Mouse (Mus musculus): ENCODE results near the gene Fam208b. TPM values are rescaled to one million over a fixed set of nuclear protein-coding genes. Genes with fewer than 3 reads are reported as not detected.
A peak's percentile ranks its signal among the peaks of the same experiment; 100 is the strongest.

Fam208b gene
- polyA plus RNA-seq (2014; fragmentation: Nextera tagmentation; extraction: Ambion mirVana): 23.3 and 24.1 TPM in 2 replicates

- Histone ChIP-seq H3K27me3 (ENCODE audit: control insufficient read depth, insufficient read depth, low read length) (no peaks in the 10 kb centered on the region), H3K27ac (ENCODE audit: low read length) (peak within 1 kb of the TSS; percentile 91), H3K36me3 (ENCODE audit: control insufficient read depth, insufficient read depth, low read length) (no peaks in the 10 kb centered on the region), H3K4me3 (ENCODE audit: low read depth, low read length) (peak within 1 kb of the TSS; percentile 84), H3K9ac (replicated peaks; ENCODE audit: low read depth, low read length) (peak within 1 kb of the TSS; percentile 49), H3K9me3 (ENCODE audit: control insufficient read depth, low read depth, low read length) (no peaks in the 10 kb centered on the region), H3K4me1 (ENCODE audit: control insufficient read depth, insufficient read depth, low read length) (no peaks in the 10 kb centered on the region), H3K4me2 (replicated peaks; ENCODE audit: low read depth, low read length) (peak within 1 kb of the TSS; percentile 62)
- ATAC-seq (ENCODE audit: insufficient number of reproducible peaks, insufficient read depth, low FRiP score, low read depth): peak; percentile 99
- under 1% methylated on average over 57 of the region's 58 CpGs for WGBS
Observed at GRCm38 (mm10) chr13:3610795-3611438, at the start of gene Fam208b. Gene Fam208b, minus strand, starts transcription at chr13:3611108.

GRCm38 (mm10) chr13:3659163-3660160 lies 48.6 kb upstream of the Fam208b start:
- ATAC-seq (ENCODE audit: insufficient number of reproducible peaks, insufficient read depth, low FRiP score, low read depth): peak; percentile 24; the same call in 1 of the 2 replicates
- no peak overlapping the region for H3K4me3 ChIP-seq (ENCODE audit: low read depth, low read length)
- H3K27ac ChIP-seq (ENCODE audit: low read length): no peak overlapping the region
- no peak overlapping the region for H3K4me2 ChIP-seq (replicated peaks; ENCODE audit: low read depth, low read length)
- WGBS: 51% methylated on average over 16 of the region's 16 CpGs
- H3K4me1 ChIP-seq (ENCODE audit: control insufficient read depth, insufficient read depth, low read length): no peaks in the 10 kb centered on the region
- no peaks in the 10 kb centered on the region for H3K27me3 ChIP-seq (ENCODE audit: control insufficient read depth, insufficient read depth, low read length)
- H3K9ac ChIP-seq (replicated peaks; ENCODE audit: low read depth, low read length): no peak overlapping the region
- no peaks in the 10 kb centered on the region for H3K36me3 ChIP-seq (ENCODE audit: control insufficient read depth, insufficient read depth, low read length)
- H3K9me3 ChIP-seq (ENCODE audit: control insufficient read depth, low read depth, low read length): no peaks in the 10 kb centered on the region

- H3K9ac ChIP-seq (replicated peaks; ENCODE audit: low read depth, low read length): no peak overlapping the region
Observed at GRCm38 (mm10) chr13:3654432-3654831, 43.5 kb upstream of the Fam208b start.

GRCm38 (mm10) chr13:3650569-3650968 lies 39.7 kb upstream of the Fam208b start:
- H3K4me2 ChIP-seq (replicated peaks; ENCODE audit: low read depth, low read length): no peak overlapping the region
- ATAC-seq (ENCODE audit: insufficient number of reproducible peaks, insufficient read depth, low FRiP score, low read depth): no peak
- no peaks in the 10 kb centered on the region for H3K4me1 ChIP-seq (ENCODE audit: control insufficient read depth, insufficient read depth, low read length)
- 0 out of 2 replicates have a peak, but pooled peaks cover 5% of the 10 kb centered on the region for H3K36me3 ChIP-seq (ENCODE audit: control insufficient read depth, insufficient read depth, low read length)
- H3K9ac ChIP-seq (replicated peaks; ENCODE audit: low read depth, low read length): no peak overlapping the region
- no peaks in the 10 kb centered on the region for H3K9me3 ChIP-seq (ENCODE audit: control insufficient read depth, low read depth, low read length)
- 93% methylated on average over 4 of the region's 4 CpGs for WGBS
- H3K4me3 ChIP-seq (ENCODE audit: low read depth, low read length): no peak overlapping the region
- H3K27me3 ChIP-seq (ENCODE audit: control insufficient read depth, insufficient read depth, low read length): no peaks in the 10 kb centered on the region
- no peak overlapping the region for H3K27ac ChIP-seq (ENCODE audit: low read length)

More at GRCm38 (mm10) chr13:3654432-3654831, 43.5 kb upstream of the Fam208b start:
- Histone ChIP-seq H3K9me3 (ENCODE audit: control insufficient read depth, low read depth, low read length) (no peaks in the 10 kb centered on the region), H3K4me2 (replicated peaks; ENCODE audit: low read depth, low read length) (no peak overlapping the region), H3K27me3 (ENCODE audit: control insufficient read depth, insufficient read depth, low read length) (no peaks in the 10 kb centered on the region), H3K36me3 (ENCODE audit: control insufficient read depth, insufficient read depth, low read length) (0 out of 2 replicates have a peak, but pooled peaks cover 3% of the 10 kb centered on the region), H3K4me1 (ENCODE audit: control insufficient read depth, insufficient read depth, low read length) (no peaks in the 10 kb centered on the region), H3K27ac (ENCODE audit: low read length) (no peak overlapping the region), H3K4me3 (ENCODE audit: low read depth, low read length) (no peak overlapping the region)
- no peak for ATAC-seq (ENCODE audit: insufficient number of reproducible peaks, insufficient read depth, low FRiP score, low read depth)
- WGBS: 84% methylated on average over 2 of the region's 2 CpGs

GRCm38 (mm10) chr13:3646566-3646965 lies 35.7 kb upstream of the Fam208b start:
- ATAC-seq (ENCODE audit: insufficient number of reproducible peaks, insufficient read depth, low FRiP score, low read depth): no peak
- H3K36me3 ChIP-seq (ENCODE audit: control insufficient read depth, insufficient read depth, low read length): 0 out of 2 replicates have a peak, but pooled peaks cover 5% of the 10 kb centered on the region
- no peak overlapping the region for H3K4me3 ChIP-seq (ENCODE audit: low read depth, low read length)
- 76% methylated on average over 7 of the region's 7 CpGs for WGBS
- no peaks in the 10 kb centered on the region for H3K27me3 ChIP-seq (ENCODE audit: control insufficient read depth, insufficient read depth, low read length)
- no peaks in the 10 kb centered on the region for H3K9me3 ChIP-seq (ENCODE audit: control insufficient read depth, low read depth, low read length)
- H3K4me1 ChIP-seq (ENCODE audit: control insufficient read depth, insufficient read depth, low read length): no peaks in the 10 kb centered on the region
- no peak overlapping the region for H3K9ac ChIP-seq (replicated peaks; ENCODE audit: low read depth, low read length)
- no peak overlapping the region for H3K4me2 ChIP-seq (replicated peaks; ENCODE audit: low read depth, low read length)
- H3K27ac ChIP-seq (ENCODE audit: low read length): no peak overlapping the region

- H3K9ac ChIP-seq (replicated peaks; ENCODE audit: low read depth, low read length): no peak overlapping the region
- peak overlapping the region; percentile 63 for H3K27ac ChIP-seq (ENCODE audit: low read length)
- H3K4me3 ChIP-seq (ENCODE audit: low read depth, low read length): no peak overlapping the region
- ATAC-seq (ENCODE audit: insufficient number of reproducible peaks, insufficient read depth, low FRiP score, low read depth): peak; percentile 29; the same call in 1 of the 2 replicates
- H3K4me2 ChIP-seq (replicated peaks; ENCODE audit: low read depth, low read length): no peak overlapping the region
- 67% methylated on average over 3 of the region's 3 CpGs for WGBS
- H3K9me3 ChIP-seq (ENCODE audit: control insufficient read depth, low read depth, low read length): no peaks in the 10 kb centered on the region
- no peaks in the 10 kb centered on the region for H3K4me1 ChIP-seq (ENCODE audit: control insufficient read depth, insufficient read depth, low read length)
- no peaks in the 10 kb centered on the region for H3K27me3 ChIP-seq (ENCODE audit: control insufficient read depth, insufficient read depth, low read length)
- H3K36me3 ChIP-seq (ENCODE audit: control insufficient read depth, insufficient read depth, low read length): 0 out of 2 replicates have a peak, but pooled peaks cover 5% of the 10 kb centered on the region
Observed at GRCm38 (mm10) chr13:3645919-3646318, 35.0 kb upstream of the Fam208b start.

GRCm38 (mm10) chr13:3644871-3645270 lies 34.0 kb upstream of the Fam208b start:
- 72% methylated on average over 5 of the region's 5 CpGs for WGBS
- Histone ChIP-seq H3K9ac (replicated peaks; ENCODE audit: low read depth, low read length) (no peak overlapping the region), H3K4me2 (replicated peaks; ENCODE audit: low read depth, low read length) (no peak overlapping the region), H3K4me3 (ENCODE audit: low read depth, low read length) (no peak overlapping the region), H3K9me3 (ENCODE audit: control insufficient read depth, low read depth, low read length) (no peaks in the 10 kb centered on the region), H3K27me3 (ENCODE audit: control insufficient read depth, insufficient read depth, low read length) (no peaks in the 10 kb centered on the region), H3K4me1 (ENCODE audit: control insufficient read depth, insufficient read depth, low read length) (no peaks in the 10 kb centered on the region), H3K36me3 (ENCODE audit: control insufficient read depth, insufficient read depth, low read length) (0 out of 2 replicates have a peak, but pooled peaks cover 5% of the 10 kb centered on the region), H3K27ac (ENCODE audit: low read length) (no peak overlapping the region)
- ATAC-seq (ENCODE audit: insufficient number of reproducible peaks, insufficient read depth, low FRiP score, low read depth): peak; percentile 64

GRCm38 (mm10) chr13:3642538-3642937 lies 31.6 kb upstream of the Fam208b start:
- peak; percentile 47; the same call in 1 of the 2 replicates for ATAC-seq (ENCODE audit: insufficient number of reproducible peaks, insufficient read depth, low FRiP score, low read depth)
- H3K27me3 ChIP-seq (ENCODE audit: control insufficient read depth, insufficient read depth, low read length): no peaks in the 10 kb centered on the region
- H3K36me3 ChIP-seq (ENCODE audit: control insufficient read depth, insufficient read depth, low read length): no peaks in the 10 kb centered on the region
- H3K4me2 ChIP-seq (replicated peaks; ENCODE audit: low read depth, low read length): no peak overlapping the region
- no peaks in the 10 kb centered on the region for H3K4me1 ChIP-seq (ENCODE audit: control insufficient read depth, insufficient read depth, low read length)
- no peaks in the 10 kb centered on the region for H3K9me3 ChIP-seq (ENCODE audit: control insufficient read depth, low read depth, low read length)
- H3K27ac ChIP-seq (ENCODE audit: low read length): no peak overlapping the region
- 79% methylated on average over 5 of the region's 5 CpGs for WGBS
- H3K9ac ChIP-seq (replicated peaks; ENCODE audit: low read depth, low read length): no peak overlapping the region
- no peak overlapping the region for H3K4me3 ChIP-seq (ENCODE audit: low read depth, low read length)
